Mouse (Mus musculus): Measurements from ENCODE around the gene Prkce. TPM values are rescaled to one million over a fixed set of nuclear protein-coding genes. Genes with fewer than 3 reads are reported as not detected.

Prkce gene
- polyA plus RNA-seq, 1 experiment from 2014 or later = 4.4 TPM

GRCm38 (mm10) chr17:86303401-86304243 lies 136.0 kb downstream of the Prkce start:
- no peaks in the 10 kb centered on the region for H3K27me3 ChIP-seq (ENCODE audit: insufficient read depth, poor library complexity, severe bottlenecking)
- H3K4me3 ChIP-seq = no peak overlapping the region
- H3K4me1 ChIP-seq (replicated peaks) = peaks cover 53% of the 10 kb centered on the region
- H3K9me3 ChIP-seq = no peaks in the 10 kb centered on the region
- peak overlapping the region; percentile 51; the same call in 1 of the 2 replicates for H3K27ac ChIP-seq
- H3K36me3 ChIP-seq = no peaks in the 10 kb centered on the region
- no peak for DNase-seq (ENCODE audit: low spot score)
- WGBS = 91% methylated on average over 19 of the region's 19 CpGs

GRCm38 (mm10) chr17:86304923-86305630 lies 137.5 kb downstream of the Prkce start:
- no peak for DNase-seq (ENCODE audit: low spot score)
- Histone ChIP-seq H3K27ac (peak overlapping the region; percentile 75; the same call in 1 of the 2 replicates), H3K27me3 (ENCODE audit: insufficient read depth, poor library complexity, severe bottlenecking) (no peaks in the 10 kb centered on the region), H3K4me1 (replicated peaks) (peaks cover 52% of the 10 kb centered on the region), H3K4me3 (no peak overlapping the region), H3K36me3 (no peaks in the 10 kb centered on the region), H3K9me3 (no peaks in the 10 kb centered on the region)
- WGBS = 79% methylated on average over 17 of the region's 17 CpGs

DNA sequence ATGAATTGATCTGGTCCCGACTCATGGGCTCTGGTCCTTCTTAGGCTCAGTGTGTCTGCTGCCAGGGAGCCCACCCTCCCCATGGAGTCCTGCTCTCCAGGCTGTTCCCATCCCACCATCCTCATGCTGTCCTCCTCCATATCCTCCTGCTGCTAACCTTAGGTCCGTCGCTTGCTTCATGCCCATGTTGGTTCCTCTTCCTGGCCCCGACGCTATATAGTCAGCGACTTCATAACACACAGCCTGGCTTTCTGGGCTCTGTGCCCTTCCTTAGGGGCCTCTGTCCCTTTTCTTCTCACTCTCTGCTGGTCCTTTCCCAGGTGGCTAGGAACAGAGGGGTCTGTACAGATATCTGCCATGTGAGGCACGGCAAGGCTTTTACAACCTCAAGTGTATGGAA lies 138.6 kb downstream of the Prkce start:
- peaks cover 41% of the 10 kb centered on the region for H3K4me1 ChIP-seq (replicated peaks)
- H3K9me3 ChIP-seq = no peaks in the 10 kb centered on the region
- H3K4me3 ChIP-seq = no peak overlapping the region
- H3K36me3 ChIP-seq = no peaks in the 10 kb centered on the region
- H3K27me3 ChIP-seq (ENCODE audit: insufficient read depth, poor library complexity, severe bottlenecking) = no peaks in the 10 kb centered on the region
- DNase-seq (ENCODE audit: low spot score) = no peak
- H3K27ac ChIP-seq = peak overlapping the region; percentile 75
- WGBS = 82% methylated on average over 7 of the region's 7 CpGs

GRCm38 (mm10) chr17:86313413-86314139 lies 146.0 kb downstream of the Prkce start:
- Histone ChIP-seq H3K27ac (no peak overlapping the region), H3K36me3 (no peaks in the 10 kb centered on the region), H3K4me3 (no peak overlapping the region), H3K4me1 (replicated peaks) (peaks cover 17% of the 10 kb centered on the region; the same call in 1 of the 2 replicates), H3K9me3 (no peaks in the 10 kb centered on the region), H3K27me3 (ENCODE audit: insufficient read depth, poor library complexity, severe bottlenecking) (no peaks in the 10 kb centered on the region)
- WGBS = 86% methylated on average over 8 of the region's 8 CpGs
- DNase-seq (ENCODE audit: low spot score) = no peak

- H3K27me3 ChIP-seq (ENCODE audit: insufficient read depth, poor library complexity, severe bottlenecking) = no peaks in the 10 kb centered on the region
- H3K36me3 ChIP-seq = no peaks in the 10 kb centered on the region
- H3K4me1 ChIP-seq (replicated peaks) = peaks cover 17% of the 10 kb centered on the region; the same call in 1 of the 2 replicates
- DNase-seq (ENCODE audit: low spot score) = no peak
- H3K27ac ChIP-seq = no peak overlapping the region
- H3K9me3 ChIP-seq = peaks cover 4% of the 10 kb centered on the region; the same call in 1 of the 2 replicates
- 86% methylated on average over 4 of the region's 4 CpGs for WGBS
- H3K4me3 ChIP-seq = no peak overlapping the region
Observed at GRCm38 (mm10) chr17:86315874-86316273, 148.3 kb downstream of the Prkce start.

- Histone ChIP-seq H3K36me3 (no peaks in the 10 kb centered on the region), H3K4me1 (replicated peaks) (peaks cover 13% of the 10 kb centered on the region; the same call in 1 of the 2 replicates), H3K27me3 (ENCODE audit: insufficient read depth, poor library complexity, severe bottlenecking) (no peaks in the 10 kb centered on the region), H3K27ac (no peak overlapping the region), H3K9me3 (peaks cover 4% of the 10 kb centered on the region; the same call in 1 of the 2 replicates), H3K4me3 (no peak overlapping the region)
- DNase-seq (ENCODE audit: low spot score) = no peak
- 92% methylated on average over 5 of the region's 5 CpGs for WGBS
Observed at GRCm38 (mm10) chr17:86316771-86317170, 149.2 kb downstream of the Prkce start.

- H3K4me1 ChIP-seq (replicated peaks) = peaks cover 13% of the 10 kb centered on the region; the same call in 1 of the 2 replicates
- 87% methylated on average over 4 of the region's 4 CpGs for WGBS
- H3K9me3 ChIP-seq = peaks cover 4% of the 10 kb centered on the region; the same call in 1 of the 2 replicates
- no peaks in the 10 kb centered on the region for H3K27me3 ChIP-seq (ENCODE audit: insufficient read depth, poor library complexity, severe bottlenecking)
- no peaks in the 10 kb centered on the region for H3K36me3 ChIP-seq
- H3K27ac ChIP-seq = no peak overlapping the region
- no peak overlapping the region for H3K4me3 ChIP-seq
- no peak for DNase-seq (ENCODE audit: low spot score)
Observed at GRCm38 (mm10) chr17:86317197-86317596, 149.6 kb downstream of the Prkce start.

- no peak for DNase-seq (ENCODE audit: low spot score)
- Histone ChIP-seq H3K4me1 (replicated peaks) (peaks cover 33% of the 10 kb centered on the region), H3K36me3 (no peaks in the 10 kb centered on the region), H3K4me3 (no peak overlapping the region), H3K27ac (no peak overlapping the region), H3K9me3 (peaks cover 4% of the 10 kb centered on the region; the same call in 1 of the 2 replicates), H3K27me3 (ENCODE audit: insufficient read depth, poor library complexity, severe bottlenecking) (no peaks in the 10 kb centered on the region)
- WGBS = 90% methylated on average over 13 of the region's 13 CpGs
Observed at GRCm38 (mm10) chr17:86319967-86320602, 152.5 kb downstream of the Prkce start.

- Histone ChIP-seq H3K27ac (0 out of 2 replicates have a peak overlapping the region, but pooled peaks have one; percentile 76), H3K4me3 (no peak overlapping the region), H3K27me3 (ENCODE audit: insufficient read depth, poor library complexity, severe bottlenecking) (no peaks in the 10 kb centered on the region), H3K36me3 (no peaks in the 10 kb centered on the region), H3K4me1 (replicated peaks) (peaks cover 37% of the 10 kb centered on the region), H3K9me3 (peaks cover 4% of the 10 kb centered on the region; the same call in 1 of the 2 replicates)
- DNase-seq (ENCODE audit: low spot score) = no peak
- 90% methylated on average over 5 of the region's 5 CpGs for WGBS
Observed at GRCm38 (mm10) chr17:86322840-86323239, 155.3 kb downstream of the Prkce start.

DNA sequence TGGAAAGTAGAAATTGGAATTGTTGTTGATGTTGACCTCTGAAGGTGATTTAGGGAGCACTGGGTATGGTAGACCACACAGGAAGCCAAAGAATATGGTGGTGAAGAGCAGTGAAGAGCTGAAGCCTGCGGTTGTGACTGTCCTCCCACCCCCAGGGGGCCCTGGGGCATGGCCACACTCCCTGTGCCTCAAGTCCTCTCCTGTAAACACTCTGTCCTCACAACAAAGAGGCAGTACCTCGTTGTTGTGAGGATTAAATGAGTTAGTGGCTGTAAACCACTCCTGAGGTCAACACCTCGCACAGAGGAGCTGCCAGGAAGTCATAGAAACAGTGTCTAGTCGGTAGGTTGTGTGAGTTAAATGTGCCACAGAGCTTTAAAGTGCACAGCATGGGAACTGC lies 155.7 kb downstream of the Prkce start:
- Histone ChIP-seq H3K4me3 (no peak overlapping the region), H3K27me3 (ENCODE audit: insufficient read depth, poor library complexity, severe bottlenecking) (no peaks in the 10 kb centered on the region), H3K27ac (peak overlapping the region; percentile 76), H3K4me1 (replicated peaks) (peaks cover 40% of the 10 kb centered on the region), H3K9me3 (peaks cover 4% of the 10 kb centered on the region; the same call in 1 of the 2 replicates), H3K36me3 (no peaks in the 10 kb centered on the region)
- WGBS = 60% methylated on average over 4 of the region's 4 CpGs
- no peak for DNase-seq (ENCODE audit: low spot score)

- Histone ChIP-seq H3K36me3 (no peaks in the 10 kb centered on the region), H3K4me3 (no peak overlapping the region), H3K27me3 (ENCODE audit: insufficient read depth, poor library complexity, severe bottlenecking) (no peaks in the 10 kb centered on the region), H3K27ac (peak overlapping the region; percentile 76), H3K4me1 (replicated peaks) (peaks cover 48% of the 10 kb centered on the region), H3K9me3 (no peaks in the 10 kb centered on the region)
- 62% methylated on average over 6 of the region's 6 CpGs for WGBS
- DNase-seq (ENCODE audit: low spot score) = peak; percentile 20
Observed at GRCm38 (mm10) chr17:86323909-86324686, 156.5 kb downstream of the Prkce start.
